Mouse (Mus musculus): ENCODE measurements around the gene Pde1c. TPM values are rescaled to one million over a fixed set of nuclear protein-coding genes. Genes with fewer than 3 reads are reported as not detected.
"Not testable (repeated sequence)": the region's sequence is repeated elsewhere in the genome, so short reads cannot be mapped to it uniquely, and the experiment has no call there.

The Pde1c gene
- 1 to 10 TPM; 3.1 to 6.3 TPM for total RNA-seq (2021)
- long read RNA-seq, experiment 1, partial matches to known transcripts, result 1 of 3 reads
- long read RNA-seq, experiment 1, other reads (novel, unspliced or antisense), result 2 of 3 reads
- long read RNA-seq, experiment 2, partial matches to known transcripts, result 1 of 2 reads
- long read RNA-seq, experiment 2, other reads (novel, unspliced or antisense), result 1 of 2 reads

DNA sequence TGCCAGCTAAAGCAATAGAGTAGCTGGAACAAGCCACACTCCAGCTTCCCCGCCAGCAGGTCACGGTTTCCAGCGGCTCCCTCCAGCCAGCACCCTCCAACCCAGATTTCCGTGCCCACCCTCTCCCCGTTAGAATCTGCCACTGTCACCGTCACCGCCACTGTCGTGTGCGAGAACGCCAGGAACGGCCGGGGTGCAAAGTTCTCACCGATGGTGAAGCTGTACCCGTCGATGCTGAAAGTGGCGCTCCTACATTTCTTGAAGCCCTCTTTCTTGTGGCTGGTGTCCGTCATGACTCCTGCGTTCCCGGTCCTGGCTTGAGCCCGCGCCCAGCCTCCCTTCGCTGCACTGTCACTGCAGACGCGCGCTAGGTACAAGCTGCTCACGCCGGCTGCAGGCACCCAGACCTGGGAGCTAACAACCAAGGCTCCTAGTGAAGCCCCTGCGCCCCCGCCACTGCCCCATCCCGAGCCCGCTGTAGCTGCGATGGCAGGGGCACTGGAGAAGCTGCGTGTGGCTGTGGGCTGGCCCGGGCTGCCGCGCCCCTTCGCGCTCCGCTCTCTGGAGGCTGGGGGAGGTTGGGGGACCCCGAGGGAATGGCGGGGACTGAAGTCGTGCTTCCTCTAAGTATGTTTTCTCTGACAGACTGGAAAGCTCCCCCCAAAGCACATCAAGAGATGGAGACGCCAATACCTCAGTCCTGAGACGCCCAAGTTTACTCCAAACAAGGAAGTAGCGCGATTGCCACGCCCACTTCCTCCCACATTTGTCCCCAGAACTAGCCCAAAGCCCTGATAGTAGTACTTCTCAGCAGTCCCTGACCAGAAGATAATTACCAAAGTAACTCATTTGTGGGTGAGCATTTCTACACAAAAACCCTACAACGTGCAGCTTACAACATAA is at the start of gene Pde1c:
Gene Pde1c (minus strand): TSS at position 634 of the 903 bp plus-strand sequence.
- DNase-seq (ENCODE audit: extremely low spot score in 1 of 2, low spot score in 2 of 2), result peak; percentile 14 to 30
- Histone ChIP-seq H3K27ac (no peak within 1 kb of the TSS), H3K4me3 (peak within 1 kb of the TSS; percentile 58)
- intact Hi-C loops (cut with DNase I), result no loop called here
- no peak for TF ChIP-seq CTCF (IDR thresholded peaks at IDR 0.05)

DNA sequence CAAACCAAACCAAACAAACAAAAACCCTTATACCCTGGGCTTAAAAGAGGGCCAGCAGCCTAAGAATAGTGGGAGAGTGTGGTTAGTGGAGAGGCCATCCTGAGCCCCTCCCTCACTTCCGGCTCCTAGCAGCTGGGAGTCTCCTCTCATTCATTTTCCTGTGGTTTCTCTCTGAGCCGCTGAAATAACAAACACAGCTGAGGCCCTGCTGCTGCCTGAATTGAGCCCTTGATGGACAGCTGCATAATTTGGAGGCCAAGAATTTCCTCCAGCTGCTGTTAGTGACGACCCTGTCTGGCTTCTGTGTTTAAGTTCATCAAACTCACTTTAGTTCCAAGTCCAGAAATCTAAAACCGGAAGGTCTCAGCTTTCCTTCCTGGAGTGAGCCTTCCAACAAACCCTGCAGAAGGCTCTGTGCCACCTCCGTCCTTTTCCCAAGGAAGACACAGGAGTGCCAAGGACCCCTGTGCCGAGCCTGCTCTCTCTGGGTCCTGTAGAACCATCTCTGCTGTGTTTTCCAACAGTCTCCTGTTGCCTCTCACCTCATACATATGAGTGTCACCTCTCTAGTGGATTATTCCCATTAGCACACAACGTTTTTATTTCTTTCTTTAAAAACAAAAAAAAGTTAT is 48.2 kb upstream of the Pde1c start:
- intact Hi-C loops (cut with DNase I), result no loop called here
- DNase-seq (ENCODE audit: extremely low spot score in 1 of 2, low spot score in 2 of 2), result no peak
- Histone ChIP-seq H3K4me3 (no peak overlapping the region), H3K27ac (no peak overlapping the region)
- no peak for TF ChIP-seq CTCF (IDR thresholded peaks at IDR 0.05)

DNA sequence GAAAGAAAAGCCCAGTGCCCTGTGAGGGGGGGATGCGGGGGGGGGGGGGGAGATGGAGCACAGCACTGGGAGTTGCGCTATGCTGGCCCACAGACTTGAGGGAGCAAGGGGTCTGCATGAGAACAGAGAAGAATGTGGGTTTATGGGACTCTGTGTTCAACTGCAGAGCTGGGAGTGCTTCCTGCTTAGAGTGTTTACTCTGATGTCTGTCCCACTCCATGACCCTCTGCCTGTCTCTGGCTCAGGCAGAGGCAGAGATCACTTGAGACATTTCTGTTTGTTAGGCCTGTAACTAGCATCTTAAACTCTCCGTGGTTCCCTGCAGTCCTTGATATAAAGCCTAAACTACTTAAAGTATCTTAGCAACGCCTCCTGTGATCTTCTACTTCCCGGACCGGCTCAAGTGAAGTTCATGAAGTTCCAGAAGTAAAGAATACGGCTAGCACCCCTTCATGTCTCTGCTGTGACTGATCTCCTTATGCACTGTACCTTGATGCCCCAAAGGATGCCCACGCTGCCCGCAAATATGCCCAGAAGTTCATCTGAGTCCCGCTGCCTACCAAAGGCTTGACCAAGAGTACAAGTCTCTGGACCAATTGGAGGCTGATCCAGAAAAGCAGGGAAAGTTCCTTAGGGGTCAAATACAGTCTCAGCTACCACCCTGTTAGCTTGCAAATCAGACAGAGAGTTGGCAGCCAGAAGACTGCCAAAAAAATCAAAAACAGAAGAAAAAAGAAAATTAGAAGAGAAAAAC is 47.5 kb upstream of the Pde1c start:
- Histone ChIP-seq H3K27ac (no peak overlapping the region), H3K4me3 (no peak overlapping the region)
- TF ChIP-seq CTCF (IDR thresholded peaks at IDR 0.05), result no peak
- intact Hi-C loops (cut with DNase I), result no loop called here
- DNase-seq (ENCODE audit: extremely low spot score in 1 of 2, low spot score in 2 of 2), result no peak

- DNase-seq (ENCODE audit: extremely low spot score in 1 of 2, low spot score in 2 of 2); H3K4me3 ChIP-seq; H3K27ac ChIP-seq: not testable (repeated sequence)
- intact Hi-C loops (cut with DNase I), result loop anchor here (2.0 kb wide), 1 partner anchor 81 kb away; no protein-coding TSS in a partner anchor
Observed at GRCm38 (mm10) chr6:56609529-56609928, 40.6 kb upstream of the Pde1c start.

GRCm38 (mm10) chr6:56608277-56608676 is 39.4 kb upstream of the Pde1c start:
- DNase-seq (ENCODE audit: extremely low spot score in 1 of 2, low spot score in 2 of 2), result peak; percentile 66 to 73
- intact Hi-C loops (cut with DNase I), result loop anchor here (1.0 to 2.0 kb wide), 3 partner anchors 83 to 542 kb away; no protein-coding TSS in a partner anchor
- Histone ChIP-seq H3K4me3 (no peak overlapping the region), H3K27ac (no peak overlapping the region)
- TF ChIP-seq CTCF (IDR thresholded peaks at IDR 0.05), result peak; percentile 91

DNA sequence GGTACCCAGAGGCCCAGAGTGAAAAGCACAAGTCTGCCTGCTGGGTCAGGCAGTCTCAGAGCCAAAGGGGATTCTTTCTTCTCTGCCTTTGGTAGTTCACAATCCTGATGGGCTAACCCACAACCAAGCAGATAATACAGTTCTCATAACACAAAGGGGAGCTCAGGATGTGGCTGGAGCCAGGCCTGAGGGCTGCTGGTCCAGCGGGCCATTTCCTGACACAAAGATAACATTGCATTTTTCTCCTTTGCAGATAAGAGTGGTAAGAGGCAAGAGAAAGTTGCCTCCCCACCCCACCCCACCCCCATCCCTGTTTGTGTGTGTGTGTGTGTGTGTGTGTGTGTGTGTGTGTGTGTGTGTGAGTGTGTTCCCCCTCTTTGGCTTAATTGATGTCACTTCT is 10.7 kb upstream of the Pde1c start:
- intact Hi-C loops (cut with DNase I), result no loop called here
- H3K27ac ChIP-seq, result no peak overlapping the region
- no peak for TF ChIP-seq CTCF (IDR thresholded peaks at IDR 0.05)
- no peak overlapping the region for H3K4me3 ChIP-seq
- no peak for DNase-seq (ENCODE audit: extremely low spot score in 1 of 2, low spot score in 2 of 2)

DNA sequence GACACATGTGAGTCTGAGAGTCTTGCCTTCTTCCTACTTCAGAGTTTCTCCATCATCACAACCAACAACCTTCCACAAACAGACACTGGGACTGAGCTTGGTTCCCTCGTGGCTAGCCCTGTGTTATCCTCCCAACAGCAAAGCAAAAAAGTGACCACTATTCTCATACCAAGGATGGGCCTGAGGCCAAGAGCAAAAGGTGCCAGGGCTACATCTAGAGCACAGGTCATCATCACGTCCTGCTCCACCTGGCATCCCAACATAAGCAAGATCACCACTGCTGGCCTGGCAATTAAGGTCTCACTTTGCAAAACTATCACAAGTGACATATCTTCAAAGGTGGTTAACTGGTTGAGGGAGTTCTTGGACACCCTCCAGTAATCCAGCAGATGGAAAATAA is 8.0 kb downstream of the Pde1c start:
- no peak for TF ChIP-seq CTCF (IDR thresholded peaks at IDR 0.05)
- Histone ChIP-seq H3K27ac (no peak overlapping the region), H3K4me3 (no peak overlapping the region)
- intact Hi-C loops (cut with DNase I), result no loop called here
- DNase-seq (ENCODE audit: extremely low spot score in 1 of 2, low spot score in 2 of 2), result no peak

DNA sequence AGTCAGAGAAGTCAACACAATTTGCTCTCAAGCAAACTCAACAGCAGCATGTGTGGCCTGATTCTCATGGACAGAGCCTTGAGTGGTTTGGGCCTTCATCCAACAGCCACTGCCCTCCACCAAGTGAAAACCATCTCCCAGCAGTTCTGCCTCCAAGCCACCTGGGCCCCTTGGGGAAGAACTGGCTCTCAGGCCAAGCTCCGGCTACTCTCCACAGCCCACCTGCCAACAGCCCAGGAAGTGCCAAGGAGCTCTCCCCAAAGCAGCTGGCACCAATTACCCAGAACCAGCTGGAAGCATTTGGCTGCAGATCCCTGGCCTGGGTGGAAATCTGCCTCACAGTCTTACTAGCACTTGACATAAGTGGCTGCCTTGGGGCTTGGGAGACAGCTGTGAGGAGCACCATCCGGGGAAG is 8.4 kb downstream of the Pde1c start:
- peak in 1 of 2 experiments; percentile 15 for DNase-seq (ENCODE audit: extremely low spot score in 1 of 2, low spot score in 2 of 2)
- no peak for TF ChIP-seq CTCF (IDR thresholded peaks at IDR 0.05)
- Histone ChIP-seq H3K4me3 (no peak overlapping the region), H3K27ac (no peak overlapping the region)
- intact Hi-C loops (cut with DNase I), result no loop called here

DNA sequence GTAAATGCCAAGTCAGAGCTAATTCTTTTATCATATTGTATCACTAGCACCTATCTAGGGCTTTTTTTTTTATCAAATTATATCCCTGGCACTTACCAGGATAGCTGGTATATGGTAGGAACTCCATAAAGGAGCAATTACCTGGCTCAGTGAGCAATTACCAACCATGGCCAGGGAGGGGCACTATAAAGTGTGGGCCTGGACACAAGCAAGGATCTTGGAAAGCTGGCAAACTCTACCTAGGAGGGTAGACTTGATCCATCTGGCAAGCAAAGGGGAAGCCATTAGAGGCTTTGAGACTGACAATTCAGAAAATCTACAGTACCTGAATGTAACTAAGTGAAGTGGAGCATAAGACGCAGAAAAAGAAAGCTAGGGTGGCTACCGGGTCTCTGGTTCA is 10.2 kb downstream of the Pde1c start:
- no peak for TF ChIP-seq CTCF (IDR thresholded peaks at IDR 0.05)
- intact Hi-C loops (cut with DNase I), result no loop called here
- no peak for DNase-seq (ENCODE audit: extremely low spot score in 1 of 2, low spot score in 2 of 2)

GRCm38 (mm10) chr6:56555848-56556247 is 13.1 kb downstream of the Pde1c start:
- H3K4me3 ChIP-seq, result no peak overlapping the region
- no peak overlapping the region for H3K27ac ChIP-seq
- no peak for TF ChIP-seq CTCF (IDR thresholded peaks at IDR 0.05)
- no peak for DNase-seq (ENCODE audit: extremely low spot score in 1 of 2, low spot score in 2 of 2)
- intact Hi-C loops (cut with DNase I), result no loop called here

More for the DNA sequence above, 10.2 kb downstream of the Pde1c start:
- H3K27ac ChIP-seq, result no peak overlapping the region
- H3K4me3 ChIP-seq, result no peak overlapping the region

GRCm38 (mm10) chr6:56555382-56555781 is 13.5 kb downstream of the Pde1c start:
- no peak for TF ChIP-seq CTCF (IDR thresholded peaks at IDR 0.05)
- H3K27ac ChIP-seq, result no peak overlapping the region
- DNase-seq (ENCODE audit: extremely low spot score in 1 of 2, low spot score in 2 of 2), result no peak
- intact Hi-C loops (cut with DNase I), result no loop called here
- H3K4me3 ChIP-seq, result no peak overlapping the region

Measured in left cerebral cortex, adult 2 months (tissue).